Mouse (Mus musculus) heart, embryonic 11.5 days (tissue): Measurements from ENCODE around the gene Epha10. TPM values are rescaled to one million over a fixed set of nuclear protein-coding genes. Genes with fewer than 3 reads are reported as not detected.

ENCODE experiments used
- ATAC-seq: fragments of 200-750 bp; cut with Nextera tagmentation; replicated peaks from 2 replicates; pipeline ENCODE4 v1.8.0; 2017; ENCODE audit warnings: moderate library complexity; ENCODE audit not compliant: insufficient number of reproducible peaks, low FRiP score, low TSS enrichment
- H3K27ac ChIP-seq: fragments of 300-500 bp; sonication (generic); 2 replicates; pipeline ENCODE4 v1.5.1; 2014; ENCODE audit warnings: mild to moderate bottlenecking, low read depth, low read length
- H3K27me3 ChIP-seq: fragments of 300-500 bp; sonication (generic); 2 replicates; pipeline ENCODE4 v1.6.1; 2014; ENCODE audit warnings: mild to moderate bottlenecking, low read length, mixed read lengths; ENCODE audit not compliant: control insufficient read depth, insufficient read depth
- H3K36me3 ChIP-seq: fragments of 300-500 bp; sonication (generic); 2 replicates; pipeline ENCODE4 v1.6.1; 2014; ENCODE audit warnings: mild to moderate bottlenecking, low read length, moderate library complexity, mixed read lengths; ENCODE audit not compliant: control insufficient read depth, insufficient read depth
- H3K4me1 ChIP-seq: fragments of 300-500 bp; sonication (generic); 2 replicates; pipeline ENCODE4 v1.6.1; 2014; ENCODE audit warnings: low read length; ENCODE audit not compliant: control insufficient read depth, insufficient read depth
- H3K4me2 ChIP-seq: fragments of 300-500 bp; sonication (generic); 2 replicates; pipeline ENCODE4 v1.6.1; 2014; ENCODE audit warnings: mild to moderate bottlenecking, moderate library complexity
- H3K4me3 ChIP-seq: fragments of 300-500 bp; sonication (generic); 2 replicates; pipeline ENCODE4 v1.5.1; 2014; ENCODE audit warnings: low read depth, low read length
- H3K9ac ChIP-seq: fragments of 300-500 bp; sonication (generic); 2 replicates; pipeline ENCODE4 v1.6.1; 2014; ENCODE audit warnings: mild to moderate bottlenecking, low read depth, low read length, moderate library complexity
- H3K9me3 ChIP-seq: fragments of 300-500 bp; sonication (generic); replicated peaks from 2 replicates; pipeline ENCODE4 v1.6.1; 2016; ENCODE audit warnings: low read length; ENCODE audit not compliant: control insufficient read depth
- WGBS: fragments of 180-500 bp; shearing (Covaris S2); extraction: QIAGEN DNeasy Blood & Tissue Kit; methylation state at CpG from one replicate; pipeline ENCODE4 v1.1.7; 2014; ENCODE audit not compliant: insufficient replicate concordance; 5-methylcytosine and 5-hydroxymethylcytosine counted together
- polyA plus RNA-seq: library from polyadenylated mRNA; unstranded; fragments of >200 nt; fragmentation: Nextera tagmentation; extraction: Ambion mirVana; gene quantifications from 2 replicates; pipeline ENCODE4 v1.2.1, GENCODE M21; 2014

Epha10 gene
- polyA plus RNA-seq, 1 experiment from 2014 or later: not detected

DNA sequence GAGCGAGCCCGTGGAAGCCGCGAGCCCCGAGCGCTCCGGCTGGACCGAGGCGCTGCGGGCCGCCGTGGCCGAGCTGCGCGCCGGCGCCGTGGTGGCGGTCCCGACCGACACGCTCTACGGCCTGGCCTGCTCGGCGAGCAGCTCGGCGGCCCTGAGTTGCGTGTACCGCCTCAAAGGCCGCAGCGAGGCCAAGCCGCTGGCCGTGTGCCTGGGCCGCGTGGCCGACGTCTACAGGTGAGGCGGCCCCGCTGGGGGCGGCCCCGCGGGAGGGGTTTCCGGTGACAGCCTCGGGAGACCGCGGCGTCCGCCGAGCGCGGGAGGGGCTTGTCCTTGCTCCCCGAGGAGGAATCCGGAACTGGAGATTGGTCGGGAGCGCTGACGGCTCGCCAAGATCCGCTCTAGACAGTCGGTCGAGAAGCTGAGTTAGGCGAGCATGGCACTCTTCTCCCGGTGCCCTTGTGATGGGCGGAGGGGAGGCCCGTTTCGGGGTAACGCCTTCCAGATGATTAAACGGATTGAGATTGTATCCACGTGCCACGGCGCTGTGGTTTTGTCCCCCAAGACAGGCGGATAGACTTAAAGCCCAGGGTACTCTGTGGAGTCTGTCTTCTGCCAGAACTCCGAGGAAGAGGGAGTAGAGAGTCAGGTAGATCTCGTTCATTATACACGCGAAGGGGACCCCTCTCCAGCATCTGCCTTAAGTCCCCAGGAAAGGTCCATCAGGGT, 29.6 kb upstream of the Epha10 start, which contains the start of gene 1110065P20Rik:
Gene 1110065P20Rik (minus strand): TSS at position 264 of the 726 bp plus-strand sequence.
- H3K4me3 ChIP-seq: peak within 1 kb of the TSS; percentile 92
- H3K27ac ChIP-seq: peak within 1 kb of the TSS; percentile 93
- peak; percentile 63 for ATAC-seq
- peak within 1 kb of the TSS; percentile 76 for H3K4me2 ChIP-seq
- H3K27me3 ChIP-seq: no peaks in the 10 kb centered on the region
- H3K9me3 ChIP-seq: no peaks in the 10 kb centered on the region
- peaks cover 4% of the 10 kb centered on the region; the same call in 1 of the 2 replicates for H3K36me3 ChIP-seq
- under 1% methylated on average over 73 of the region's 75 CpGs for WGBS
- H3K4me1 ChIP-seq: peaks cover 11% of the 10 kb centered on the region
- H3K9ac ChIP-seq: peak within 1 kb of the TSS; percentile 88

DNA sequence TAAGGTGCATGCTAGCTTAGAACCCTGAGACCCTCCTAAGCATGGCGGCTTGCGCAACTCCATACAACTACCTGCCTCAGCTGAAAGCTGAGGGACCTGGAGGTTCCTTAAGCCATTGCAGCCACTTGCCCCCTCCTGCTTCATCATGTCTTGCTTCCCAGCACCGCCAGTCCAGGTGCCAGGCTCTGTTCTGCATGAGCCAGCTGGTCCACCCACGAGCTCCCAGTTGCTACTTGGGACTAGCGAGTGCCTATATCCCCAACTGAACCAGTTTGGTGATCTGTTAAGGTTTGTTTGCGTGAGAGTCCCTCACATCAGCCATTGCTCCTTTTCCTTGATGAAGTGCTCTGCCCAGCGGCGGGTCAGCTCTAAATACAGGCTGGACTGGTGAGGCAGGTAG, 24.4 kb upstream of the Epha10 start:
- no peak for ATAC-seq
- Histone ChIP-seq H3K4me3 (no peak overlapping the region), H3K4me2 (no peak overlapping the region), H3K9me3 (no peaks in the 10 kb centered on the region), H3K27ac (no peak overlapping the region), H3K36me3 (peaks cover 4% of the 10 kb centered on the region; the same call in 1 of the 2 replicates), H3K4me1 (peaks cover 5% of the 10 kb centered on the region), H3K9ac (no peak overlapping the region), H3K27me3 (peaks cover 8% of the 10 kb centered on the region)
- WGBS: 91% methylated on average over 8 of the region's 8 CpGs

DNA sequence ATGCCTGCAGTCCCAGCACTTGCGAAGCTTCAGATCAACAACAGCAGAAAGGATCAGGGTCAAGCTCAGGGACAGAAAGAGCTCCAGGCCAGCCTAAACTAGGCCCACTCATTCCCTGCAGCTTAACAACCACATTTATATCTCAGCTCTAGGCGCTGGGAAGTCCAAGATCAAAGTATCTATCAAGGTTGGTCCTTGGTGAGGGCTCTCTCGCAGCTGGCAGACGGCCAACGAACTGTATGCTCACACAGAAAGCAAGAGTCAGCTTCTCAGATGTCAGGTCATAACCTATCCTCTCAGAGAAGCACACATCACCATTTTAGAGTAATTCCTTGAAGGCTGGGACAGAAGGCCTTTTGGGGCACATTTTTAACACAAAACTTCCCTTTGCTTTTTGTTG, 22.3 kb upstream of the Epha10 start:
- H3K27ac ChIP-seq: no peak overlapping the region
- 62% methylated on average over 5 of the region's 5 CpGs for WGBS
- no peak overlapping the region for H3K4me2 ChIP-seq
- no peak for ATAC-seq
- peaks cover 4% of the 10 kb centered on the region; the same call in 1 of the 2 replicates for H3K36me3 ChIP-seq
- H3K27me3 ChIP-seq: peaks cover 28% of the 10 kb centered on the region
- no peaks in the 10 kb centered on the region for H3K9me3 ChIP-seq
- H3K9ac ChIP-seq: no peak overlapping the region
- no peak overlapping the region for H3K4me3 ChIP-seq
- H3K4me1 ChIP-seq: peaks cover 2% of the 10 kb centered on the region; the same call in 1 of the 2 replicates

DNA sequence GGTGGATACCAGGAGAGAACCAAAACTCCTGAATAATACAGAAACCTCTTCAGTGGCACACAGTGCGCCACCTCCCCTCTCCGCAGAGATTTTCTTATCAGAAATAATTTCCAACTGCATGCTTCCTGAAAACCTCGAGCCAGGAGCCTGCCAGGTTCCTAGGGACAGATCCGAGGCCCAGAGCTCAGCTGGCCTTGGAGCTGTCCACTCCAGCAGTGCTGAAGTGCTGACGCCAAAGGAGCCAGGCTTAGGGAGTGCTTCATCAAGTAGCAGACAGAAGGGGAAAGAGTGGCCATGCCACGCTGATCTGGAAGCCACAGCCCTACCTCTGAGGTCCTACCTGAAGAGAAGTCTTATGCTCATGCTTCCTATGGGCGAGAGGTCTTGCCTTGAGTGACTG, 20.3 kb upstream of the Epha10 start:
- no peak for ATAC-seq

DNA sequence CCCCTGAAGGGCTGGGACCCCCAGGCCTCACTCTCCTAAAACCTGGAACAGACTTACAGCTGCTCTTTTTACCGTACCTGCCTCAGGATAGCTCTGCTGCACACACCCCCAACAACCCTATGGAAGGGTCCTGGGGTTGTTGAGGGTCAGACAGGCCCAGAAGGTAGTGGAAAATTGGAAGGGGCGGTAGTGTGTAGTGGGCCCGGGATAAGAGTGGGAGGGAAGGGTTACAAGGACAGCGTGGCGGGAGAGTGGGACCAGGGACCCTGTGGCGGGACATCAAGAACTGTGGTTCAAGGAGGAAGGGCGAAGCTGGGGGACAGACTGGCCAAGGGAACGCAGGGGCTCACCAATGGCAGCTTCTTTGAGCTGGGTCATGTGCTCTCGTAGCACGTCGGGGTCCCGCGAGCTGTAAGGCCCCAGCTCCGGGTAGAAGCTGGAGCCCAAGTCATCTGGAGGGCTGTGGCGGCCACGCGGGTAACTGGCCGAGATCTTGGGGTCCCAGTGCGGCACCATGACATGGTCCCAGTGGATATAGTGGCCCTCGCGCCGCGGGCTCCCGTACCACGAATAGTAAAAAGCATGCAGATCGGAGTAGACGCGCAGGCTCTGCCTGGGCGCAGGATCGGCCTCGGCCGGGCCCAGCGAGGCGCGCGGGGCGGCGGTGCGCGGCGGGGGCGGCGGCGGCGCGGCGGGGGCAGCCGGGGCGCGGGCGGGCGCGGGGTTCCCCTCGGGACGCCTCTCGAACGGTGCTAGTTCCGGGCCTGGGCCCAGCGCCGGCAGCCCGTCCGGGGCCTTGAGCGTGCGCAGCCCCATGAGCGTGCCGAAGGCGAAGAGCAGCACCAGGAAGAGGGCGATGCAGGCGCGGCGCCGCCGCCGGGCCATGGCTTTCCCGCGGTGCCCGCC, 19.2 kb upstream of the Epha10 start, which contains the start of gene Maneal:
Gene Maneal (minus strand): TSS at position 889 of the 906 bp plus-strand sequence.
- 5% methylated on average over 41 of the region's 77 CpGs for WGBS

More for the DNA sequence above, 20.3 kb upstream of the Epha10 start:
- Histone ChIP-seq H3K9me3 (no peaks in the 10 kb centered on the region), H3K4me3 (no peak overlapping the region), H3K27me3 (peaks cover 33% of the 10 kb centered on the region), H3K27ac (no peak overlapping the region), H3K36me3 (peaks cover 4% of the 10 kb centered on the region; the same call in 1 of the 2 replicates), H3K4me2 (no peak overlapping the region), H3K4me1 (peaks cover 2% of the 10 kb centered on the region; the same call in 1 of the 2 replicates), H3K9ac (no peak overlapping the region)
- 6% methylated on average over 7 of the region's 7 CpGs for WGBS

DNA sequence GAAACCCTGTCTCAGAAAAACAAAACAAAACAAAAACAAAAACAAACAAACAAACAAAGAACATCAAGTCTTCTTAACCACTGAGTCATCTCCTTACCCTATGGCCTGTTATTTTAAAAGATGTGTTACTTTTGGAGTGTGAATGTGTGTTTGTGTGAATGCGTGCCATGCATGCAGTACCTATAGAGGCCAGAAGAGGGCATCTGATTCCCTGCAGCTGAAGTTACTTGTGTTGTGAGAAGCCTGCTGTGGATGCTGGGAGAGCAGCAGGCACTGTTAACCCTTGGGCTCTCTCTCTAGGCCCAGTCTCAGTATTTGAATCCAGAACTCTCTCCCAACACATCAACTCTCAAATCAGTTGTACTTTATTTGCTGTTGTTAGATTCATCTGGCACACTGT, 8.0 kb upstream of the Epha10 start:
- no peak for ATAC-seq
- Histone ChIP-seq H3K27ac (no peak overlapping the region), H3K9ac (no peak overlapping the region), H3K4me1 (no peaks in the 10 kb centered on the region), H3K9me3 (no peaks in the 10 kb centered on the region), H3K4me2 (no peak overlapping the region), H3K4me3 (no peak overlapping the region), H3K36me3 (no peaks in the 10 kb centered on the region), H3K27me3 (no peaks in the 10 kb centered on the region)
- WGBS: 88% methylated on average over 1 of the region's 1 CpGs

More for the DNA sequence above, 19.2 kb upstream of the Epha10 start, which contains the start of gene Maneal:
- ATAC-seq: peak; percentile 23; the same call in 1 of the 2 replicates
- Histone ChIP-seq H3K27me3 (peaks cover 33% of the 10 kb centered on the region), H3K9me3 (no peaks in the 10 kb centered on the region), H3K27ac (no peak within 1 kb of the TSS), H3K36me3 (no peaks in the 10 kb centered on the region), H3K4me1 (peaks cover 2% of the 10 kb centered on the region; the same call in 1 of the 2 replicates), H3K9ac (peak within 1 kb of the TSS; percentile 39; the same call in 1 of the 2 replicates), H3K4me2 (peak within 1 kb of the TSS; percentile 91), H3K4me3 (peak within 1 kb of the TSS; percentile 46)

DNA sequence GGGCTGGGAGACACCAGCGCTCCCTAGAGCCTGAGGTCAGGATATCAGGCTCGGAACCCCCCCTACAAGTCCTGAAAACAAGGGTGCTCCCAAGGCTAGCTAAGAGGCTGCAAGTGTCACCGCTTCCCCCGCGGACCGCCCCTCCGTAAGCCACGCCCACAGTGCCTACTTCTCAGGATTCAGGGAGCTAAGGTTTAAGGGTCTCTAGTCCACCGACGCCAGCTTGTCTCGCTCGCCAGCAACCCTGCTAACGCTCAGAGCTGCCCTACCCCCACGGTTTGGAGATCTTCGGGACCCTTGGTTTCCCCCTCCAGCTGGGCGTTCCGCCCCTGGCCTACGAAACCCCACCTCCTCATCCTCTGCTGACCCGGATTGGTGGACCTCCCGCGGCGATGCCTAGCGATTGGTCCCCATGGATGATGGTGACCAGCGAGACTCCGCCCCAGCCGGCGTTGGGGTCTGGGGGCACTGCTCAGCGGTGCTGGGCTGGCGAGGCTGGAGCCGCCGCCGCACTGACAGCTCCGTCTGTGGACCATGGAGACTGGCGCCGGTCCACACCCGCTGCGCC, 726 bp downstream of the Epha10 start:
- 0% methylated on average over 37 of the region's 37 CpGs for WGBS
- H3K27ac ChIP-seq: no peak overlapping the region
- H3K4me1 ChIP-seq: peaks cover 7% of the 10 kb centered on the region; the same call in 1 of the 2 replicates
- no peak overlapping the region for H3K9ac ChIP-seq
- H3K36me3 ChIP-seq: no peaks in the 10 kb centered on the region
- peaks cover 66% of the 10 kb centered on the region for H3K27me3 ChIP-seq
- H3K4me2 ChIP-seq: peak overlapping the region; percentile 63
- peak overlapping the region; percentile 32 for H3K4me3 ChIP-seq
- peak; percentile 47; the same call in 1 of the 2 replicates for ATAC-seq
- peaks cover 3% of the 10 kb centered on the region; the same call in 1 of the 2 replicates for H3K9me3 ChIP-seq
